Mouse (Mus musculus): ENCODE results near the gene Lenep.

Gene Lenep

GRCm38 (mm10) chr3:89419981-89420380, 17.4 kb upstream of the Lenep start:
- no peak for DNase-seq (ENCODE audit: low spot score)

GRCm38 (mm10) chr3:89419571-89419970, 17.0 kb upstream of the Lenep start:
- DNase-seq (ENCODE audit: low spot score): peak; percentile 29

- DNase-seq (ENCODE audit: low spot score): peak; percentile 72
Measured at GRCm38 (mm10) chr3:89418861-89419250, 16.3 kb upstream of the Lenep start.

GRCm38 (mm10) chr3:89418170-89418860, 15.7 kb upstream of the Lenep start, which contains the start of the genes Cks1b and Shc1:
TSS of gene Cks1b (minus strand) at chr3:89418383.
TSS of gene Shc1 (plus strand) at chr3:89418443.
- DNase-seq (ENCODE audit: low spot score): peak; percentile 88

- no peak for DNase-seq (ENCODE audit: low spot score)
Measured at GRCm38 (mm10) chr3:89417840-89418169, 15.2 kb upstream of the Lenep start.

GRCm38 (mm10) chr3:89417131-89417530, 14.5 kb upstream of the Lenep start:
- DNase-seq (ENCODE audit: low spot score): no peak

GRCm38 (mm10) chr3:89416158-89416557, 13.6 kb upstream of the Lenep start:
- DNase-seq (ENCODE audit: low spot score): no peak

- peak; percentile 99 for DNase-seq (ENCODE audit: low spot score)
Measured at GRCm38 (mm10) chr3:89411490-89412393, 9.1 kb upstream of the Lenep start, which contains the start of gene Flad1. TSS of gene Flad1 (minus strand) at chr3:89411870.

- no peak for DNase-seq (ENCODE audit: low spot score)
Measured at GRCm38 (mm10) chr3:89410864-89411263, 8.3 kb upstream of the Lenep start.

GRCm38 (mm10) chr3:89409701-89410100, 7.1 kb upstream of the Lenep start:
- no peak for DNase-seq (ENCODE audit: low spot score)

- DNase-seq (ENCODE audit: low spot score): no peak
Measured at GRCm38 (mm10) chr3:89408448-89408847, 5.9 kb upstream of the Lenep start.

- DNase-seq (ENCODE audit: low spot score): no peak
Measured at GRCm38 (mm10) chr3:89406887-89407286, 4.3 kb upstream of the Lenep start.

- DNase-seq (ENCODE audit: low spot score): no peak
Measured at GRCm38 (mm10) chr3:89401329-89401728, 1.3 kb downstream of the Lenep start.

GRCm38 (mm10) chr3:89396654-89397005, 6.0 kb downstream of the Lenep start:
- no peak for DNase-seq (ENCODE audit: low spot score)

- DNase-seq (ENCODE audit: low spot score): no peak
Measured at GRCm38 (mm10) chr3:89395806-89396653, 6.6 kb downstream of the Lenep start.

- no peak for DNase-seq (ENCODE audit: low spot score)
Measured at GRCm38 (mm10) chr3:89395419-89395805, 7.2 kb downstream of the Lenep start.

- DNase-seq (ENCODE audit: low spot score): no peak
Measured at GRCm38 (mm10) chr3:89394894-89395256, 7.7 kb downstream of the Lenep start.

GRCm38 (mm10) chr3:89394006-89394893, 8.3 kb downstream of the Lenep start, which contains the start of gene Zbtb7b:
TSS of gene Zbtb7b (minus strand) at chr3:89394776.
- peak; percentile 76 for DNase-seq (ENCODE audit: low spot score)

- peak; percentile 97 for DNase-seq (ENCODE audit: low spot score)
Measured at GRCm38 (mm10) chr3:89393605-89394004, 9.0 kb downstream of the Lenep start.

- no peak for DNase-seq (ENCODE audit: low spot score)
Measured at GRCm38 (mm10) chr3:89392871-89393311, 9.7 kb downstream of the Lenep start.

All from ovary, postnatal 10 days (tissue).